Mouse (Mus musculus) intestine, embryonic 16.5 days (tissue): ENCODE measurements around the gene Rbl1. TPM values are rescaled to one million over a fixed set of nuclear protein-coding genes. Genes with fewer than 3 reads are reported as not detected.

ENCODE experiments used
- ATAC-seq: fragments of 200-750 bp; cut with Nextera tagmentation; 2 replicates; pipeline ENCODE4 v1.8.0; 2017; ENCODE audit warnings: moderate TSS enrichment, moderate library complexity
- H3K27ac ChIP-seq: fragments of 300-500 bp; sonication (generic); 2 replicates; pipeline ENCODE4 v1.5.1; 2014; ENCODE audit warnings: mild to moderate bottlenecking, low read length
- H3K27me3 ChIP-seq: fragments of 300-500 bp; sonication (generic); replicated peaks from 2 replicates; pipeline ENCODE4 v1.6.1; 2014; ENCODE audit warnings: low read length, control low read depth, mixed read lengths; ENCODE audit not compliant: control insufficient read depth, insufficient read depth
- H3K36me3 ChIP-seq: fragments of 300-500 bp; sonication (generic); 2 replicates; pipeline ENCODE4 v1.6.1; 2014; ENCODE audit warnings: low read length, control low read depth; ENCODE audit not compliant: control insufficient read depth, insufficient read depth
- H3K4me1 ChIP-seq: fragments of 300-500 bp; sonication (generic); 2 replicates; pipeline ENCODE4 v1.6.1; 2014; ENCODE audit warnings: low read length, control low read depth, mixed read lengths; ENCODE audit not compliant: control insufficient read depth, insufficient read depth
- H3K4me2 ChIP-seq: fragments of 300-500 bp; sonication (generic); 2 replicates; pipeline ENCODE4 v1.6.1; 2014; ENCODE audit warnings: low read depth, low read length, control low read depth
- H3K4me3 ChIP-seq: fragments of 300-500 bp; sonication (generic); 2 replicates; pipeline ENCODE4 v1.5.1; 2014; ENCODE audit warnings: mild to moderate bottlenecking, low read length
- H3K9ac ChIP-seq: fragments of 300-500 bp; sonication (generic); 2 replicates; pipeline ENCODE4 v1.6.1; 2014; ENCODE audit warnings: low read depth, low read length
- H3K9me3 ChIP-seq: fragments of 300-500 bp; sonication (generic); 2 replicates; pipeline ENCODE4 v1.6.1; 2016; ENCODE audit warnings: low read length, control low read depth; ENCODE audit not compliant: control insufficient read depth
- WGBS: fragments of 180-500 bp; shearing (Covaris S2); extraction: QIAGEN DNeasy Blood & Tissue Kit; methylation state at CpG from one replicate; pipeline ENCODE4 v1.1.7; 2014; 5-methylcytosine and 5-hydroxymethylcytosine counted together
- polyA plus RNA-seq: library from polyadenylated mRNA; unstranded; fragments of >200 nt; fragmentation: Nextera tagmentation; extraction: Ambion mirVana; gene quantifications from 2 replicates; pipeline ENCODE4 v1.2.1, GENCODE M21; 2015

Rbl1 gene
- polyA plus RNA-seq, 1 experiment from 2014 or later: 15.4 TPM

DNA sequence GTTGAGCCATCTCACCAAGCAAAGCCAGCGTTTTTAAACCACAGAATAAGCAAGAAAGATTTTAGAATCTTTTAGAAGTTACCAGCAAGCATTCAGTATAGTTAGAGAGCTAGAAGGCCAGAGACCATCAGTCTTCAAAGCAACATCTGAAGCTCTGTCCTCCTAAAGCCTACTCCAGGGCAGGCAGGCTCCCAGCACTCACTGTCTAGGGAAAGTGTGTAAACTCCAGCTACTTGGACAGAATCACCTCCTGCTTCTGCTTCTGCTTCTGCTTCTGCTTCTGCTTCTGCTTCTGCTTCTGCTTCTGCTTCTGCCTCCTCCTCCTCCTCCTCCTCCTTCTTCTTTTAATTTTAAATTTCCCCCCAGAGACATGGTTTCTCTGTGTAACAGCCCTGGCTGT is 48.3 kb downstream of the Rbl1 start:
- WGBS: 94% methylated on average over 1 of the region's 1 CpGs
- H3K27me3 ChIP-seq: no peaks in the 10 kb centered on the region
- H3K27ac ChIP-seq: no peak overlapping the region
- ATAC-seq: no peak
- H3K36me3 ChIP-seq: peaks cover 12% of the 10 kb centered on the region
- H3K4me2 ChIP-seq: no peak overlapping the region
- no peaks in the 10 kb centered on the region for H3K9me3 ChIP-seq
- no peaks in the 10 kb centered on the region for H3K4me1 ChIP-seq
- H3K9ac ChIP-seq: no peak overlapping the region
- no peak overlapping the region for H3K4me3 ChIP-seq

- Histone ChIP-seq H3K9ac (no peak overlapping the region), H3K9me3 (no peaks in the 10 kb centered on the region), H3K27me3 (no peaks in the 10 kb centered on the region), H3K4me2 (no peak overlapping the region), H3K4me1 (no peaks in the 10 kb centered on the region), H3K36me3 (peaks cover 10% of the 10 kb centered on the region), H3K27ac (no peak overlapping the region), H3K4me3 (no peak overlapping the region)
- ATAC-seq: no peak
- WGBS: 89% methylated on average over 2 of the region's 2 CpGs
Measured at GRCm38 (mm10) chr2:157153235-157153634, 51.1 kb downstream of the Rbl1 start.

GRCm38 (mm10) chr2:157148417-157148816 is 55.9 kb downstream of the Rbl1 start:
- H3K27me3 ChIP-seq: no peaks in the 10 kb centered on the region
- no peak overlapping the region for H3K4me3 ChIP-seq
- H3K4me1 ChIP-seq: peaks cover 5% of the 10 kb centered on the region; the same call in 1 of the 2 replicates
- no peak overlapping the region for H3K27ac ChIP-seq
- 92% methylated on average over 5 of the region's 5 CpGs for WGBS
- no peak overlapping the region for H3K4me2 ChIP-seq
- peaks cover 9% of the 10 kb centered on the region for H3K36me3 ChIP-seq
- no peak for ATAC-seq
- H3K9ac ChIP-seq: no peak overlapping the region
- no peaks in the 10 kb centered on the region for H3K9me3 ChIP-seq

GRCm38 (mm10) chr2:157147397-157148020 is 56.8 kb downstream of the Rbl1 start:
- H3K9ac ChIP-seq: no peak overlapping the region
- no peak for ATAC-seq
- 80% methylated on average over 9 of the region's 9 CpGs for WGBS
- no peak overlapping the region for H3K27ac ChIP-seq
- H3K27me3 ChIP-seq: no peaks in the 10 kb centered on the region
- H3K4me3 ChIP-seq: no peak overlapping the region
- H3K4me1 ChIP-seq: peaks cover 5% of the 10 kb centered on the region; the same call in 1 of the 2 replicates
- H3K36me3 ChIP-seq: peaks cover 9% of the 10 kb centered on the region
- H3K9me3 ChIP-seq: no peaks in the 10 kb centered on the region
- no peak overlapping the region for H3K4me2 ChIP-seq

- no peak overlapping the region for H3K27ac ChIP-seq
- WGBS: 50% methylated on average over 1 of the region's 1 CpGs
- no peak overlapping the region for H3K4me3 ChIP-seq
- peak; percentile 60 for ATAC-seq
- H3K36me3 ChIP-seq: peaks cover 6% of the 10 kb centered on the region
- H3K9ac ChIP-seq: no peak overlapping the region
- H3K9me3 ChIP-seq: no peaks in the 10 kb centered on the region
- H3K4me2 ChIP-seq: no peak overlapping the region
- H3K27me3 ChIP-seq: no peaks in the 10 kb centered on the region
- peaks cover 5% of the 10 kb centered on the region; the same call in 1 of the 2 replicates for H3K4me1 ChIP-seq
Measured at GRCm38 (mm10) chr2:157145173-157145572, 59.2 kb downstream of the Rbl1 start.

- 80% methylated on average over 5 of the region's 5 CpGs for WGBS
- no peaks in the 10 kb centered on the region for H3K27me3 ChIP-seq
- H3K4me1 ChIP-seq: peaks cover 5% of the 10 kb centered on the region; the same call in 1 of the 2 replicates
- no peak overlapping the region for H3K9ac ChIP-seq
- no peak overlapping the region for H3K27ac ChIP-seq
- ATAC-seq: no peak
- peaks cover 3% of the 10 kb centered on the region; the same call in 1 of the 2 replicates for H3K36me3 ChIP-seq
- H3K4me2 ChIP-seq: no peak overlapping the region
- no peak overlapping the region for H3K4me3 ChIP-seq
- no peaks in the 10 kb centered on the region for H3K9me3 ChIP-seq
Measured at GRCm38 (mm10) chr2:157144132-157144531, 60.2 kb downstream of the Rbl1 start.

- H3K36me3 ChIP-seq: no peaks in the 10 kb centered on the region
- 79% methylated on average over 4 of the region's 4 CpGs for WGBS
Measured at GRCm38 (mm10) chr2:157141962-157142361, 62.4 kb downstream of the Rbl1 start.

DNA sequence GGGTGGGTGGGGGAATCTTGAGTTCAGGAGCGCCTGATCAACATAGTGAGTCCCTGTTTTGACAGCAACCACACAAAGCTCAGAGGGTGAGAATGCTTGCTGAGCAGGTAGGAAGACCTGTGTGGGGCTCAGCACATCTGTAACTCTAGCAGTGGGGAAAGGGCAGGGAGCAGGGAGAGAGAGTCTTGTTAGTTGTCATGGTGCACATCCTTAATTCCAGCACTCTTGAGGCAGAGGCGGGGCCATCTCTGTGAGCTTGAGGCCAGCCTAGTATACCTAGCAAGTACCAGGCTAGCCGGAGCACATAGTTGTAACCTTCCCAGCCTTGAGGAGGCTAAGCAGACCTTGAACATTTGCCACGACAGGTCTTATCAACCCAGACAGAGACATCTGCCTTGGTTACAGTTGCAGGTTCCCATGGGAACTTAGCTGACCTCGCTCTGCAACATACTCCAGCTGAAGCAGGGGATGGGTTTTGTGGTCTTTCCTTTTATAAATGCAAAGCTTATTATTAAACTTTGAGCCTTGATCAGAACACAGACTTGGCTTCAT is 65.0 kb downstream of the Rbl1 start:
- no peaks in the 10 kb centered on the region for H3K27me3 ChIP-seq
- WGBS: 88% methylated on average over 5 of the region's 5 CpGs
- H3K9me3 ChIP-seq: no peaks in the 10 kb centered on the region
- no peaks in the 10 kb centered on the region for H3K36me3 ChIP-seq
- no peak overlapping the region for H3K4me2 ChIP-seq
- H3K27ac ChIP-seq: no peak overlapping the region
- no peak overlapping the region for H3K9ac ChIP-seq
- peaks cover 3% of the 10 kb centered on the region; the same call in 1 of the 2 replicates for H3K4me1 ChIP-seq
- H3K4me3 ChIP-seq: no peak overlapping the region
- no peak for ATAC-seq

More at GRCm38 (mm10) chr2:157141962-157142361, 62.4 kb downstream of the Rbl1 start:
- no peak overlapping the region for H3K4me3 ChIP-seq
- no peaks in the 10 kb centered on the region for H3K9me3 ChIP-seq
- H3K9ac ChIP-seq: no peak overlapping the region
- H3K27me3 ChIP-seq: no peaks in the 10 kb centered on the region
- peaks cover 5% of the 10 kb centered on the region; the same call in 1 of the 2 replicates for H3K4me1 ChIP-seq
- no peak overlapping the region for H3K4me2 ChIP-seq
- H3K27ac ChIP-seq: no peak overlapping the region
- no peak for ATAC-seq

GRCm38 (mm10) chr2:157138808-157139207 is 65.5 kb downstream of the Rbl1 start:
- Histone ChIP-seq H3K27ac (no peak overlapping the region), H3K4me3 (no peak overlapping the region), H3K36me3 (no peaks in the 10 kb centered on the region), H3K9me3 (no peaks in the 10 kb centered on the region), H3K4me2 (no peak overlapping the region), H3K4me1 (peaks cover 7% of the 10 kb centered on the region; the same call in 1 of the 2 replicates), H3K27me3 (no peaks in the 10 kb centered on the region), H3K9ac (no peak overlapping the region)
- no peak for ATAC-seq
- WGBS: 82% methylated on average over 5 of the region's 5 CpGs
